Mouse (Mus musculus) heart, adult 2 months (tissue): ENCODE data around the gene Cuzd1.

Experiments
- CTCF ChIP-seq: fragments of 200-600 bp; IDR thresholded peaks from 2 replicates; pipeline ENCODE4 v1.8.1; 2022; ENCODE audit warnings: antibody characterized with exemption, mild to moderate bottlenecking, moderate library complexity
- EP300 ChIP-seq: fragments of 200-500 bp; IDR thresholded peaks from 2 replicates; pipeline ENCODE4 v1.6.1; 2011; ENCODE audit warnings: low read depth, low read length, control low read depth; ENCODE audit not compliant: insufficient read depth

- TF ChIP-seq EP300 (no peak), CTCF (no peak)
These were observed 4.5 kb downstream of the Cuzd1 start for GRCm38 (mm10) chr7:131317587-131317986.
